Mouse (Mus musculus) heart, adult 2 months (tissue): ENCODE results near the gene Snapc2.

Source experiments
- CTCF ChIP-seq: fragments of 200-600 bp; IDR thresholded peaks from 2 replicates; pipeline ENCODE4 v1.8.1; 2022; ENCODE audit warnings: antibody characterized with exemption, mild to moderate bottlenecking, moderate library complexity
- POLR2A ChIP-seq: fragments of 200-500 bp; IDR thresholded peaks from 2 replicates; pipeline ENCODE4 v1.6.1; 2011; ENCODE audit warnings: mild to moderate bottlenecking, low read depth, low read length, control low read depth; ENCODE audit not compliant: insufficient read depth

- TF ChIP-seq CTCF = no peak
- TF ChIP-seq POLR2A = no peak
Measured at GRCm38 (mm10) chr8:4205246-4206123, 47.4 kb upstream of the Snapc2 start.
